Mouse (Mus musculus): ENCODE measurements around the gene Mtmr14. TPM values are rescaled to one million over a fixed set of nuclear protein-coding genes. Genes with fewer than 3 reads are reported as not detected.
A peak's percentile ranks its signal among the peaks of the same experiment; 100 is the strongest.

Mtmr14 gene
- total and polyA plus RNA-seq, 2 experiments, result 22.4 to 32.8 TPM

DNA sequence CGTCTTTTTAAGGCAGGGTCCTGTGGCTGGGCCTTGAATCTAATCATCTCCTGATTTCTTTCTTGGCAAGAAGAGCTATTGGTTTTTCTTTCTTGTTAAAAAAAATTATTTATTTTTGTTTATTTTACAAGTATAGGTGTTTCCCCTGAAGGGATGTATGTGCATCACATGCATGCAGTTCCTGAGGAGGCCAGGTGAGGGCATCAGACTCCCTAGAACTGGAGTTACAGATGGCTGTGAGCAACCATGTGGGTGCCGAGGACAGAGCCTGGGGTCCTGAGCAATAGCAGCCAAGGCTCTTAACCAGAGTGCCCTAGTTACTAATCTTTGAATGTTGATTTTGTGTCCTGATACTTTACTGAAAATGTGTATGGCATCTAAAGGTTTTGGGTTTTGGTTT lies 21.4 kb upstream of the Mtmr14 start:
- DNase-seq (ENCODE audit: extremely low read depth, low read depth, low spot score), result no peak
- Histone ChIP-seq H3K4me3 (ENCODE audit: insufficient read depth, low read depth, low read length) (no peak overlapping the region), H3K9ac (ENCODE audit: low read depth, low read length) (no peak overlapping the region), H3K79me2 (ENCODE audit: control insufficient read depth, insufficient read depth, low read length) (no peaks in the 10 kb centered on the region), H3K27me3 (ENCODE audit: control insufficient read depth, insufficient read depth, low read length) (no peaks in the 10 kb centered on the region), H3K4me1 (ENCODE audit: control insufficient read depth, insufficient read depth, low read length) (no peaks in the 10 kb centered on the region), H3K36me3 (ENCODE audit: control insufficient read depth, insufficient read depth, low read length) (no peaks in the 10 kb centered on the region), H3K27ac (replicated peaks; ENCODE audit: insufficient read depth, low read depth, low read length) (no peak overlapping the region)
- 74% methylated on average over 2 of the region's 2 CpGs for WGBS
- no peak; the same call in 1 of the 2 replicates for TF ChIP-seq CTCF (IDR thresholded peaks at IDR 0.05; ENCODE audit: low read depth, low read length)
- no peak for TF ChIP-seq POLR2A (IDR thresholded peaks at IDR 0.05; ENCODE audit: extremely low read depth, insufficient read depth, low read length)

GRCm38 (mm10) chr6:113225798-113226197 lies 11.8 kb upstream of the Mtmr14 start:
- Histone ChIP-seq H3K27me3 (ENCODE audit: control insufficient read depth, insufficient read depth, low read length) (no peaks in the 10 kb centered on the region; the same call in 1 of the 2 replicates), H3K4me1 (ENCODE audit: control insufficient read depth, insufficient read depth, low read length) (no peaks in the 10 kb centered on the region), H3K79me2 (ENCODE audit: control insufficient read depth, insufficient read depth, low read length) (no peaks in the 10 kb centered on the region), H3K4me3 (ENCODE audit: insufficient read depth, low read depth, low read length) (no peak overlapping the region), H3K27ac (replicated peaks; ENCODE audit: insufficient read depth, low read depth, low read length) (no peak overlapping the region), H3K36me3 (ENCODE audit: control insufficient read depth, insufficient read depth, low read length) (no peaks in the 10 kb centered on the region), H3K9ac (ENCODE audit: low read depth, low read length) (no peak overlapping the region)
- TF ChIP-seq POLR2A (IDR thresholded peaks at IDR 0.05; ENCODE audit: extremely low read depth, insufficient read depth, low read length), result no peak
- no peak for TF ChIP-seq CTCF (IDR thresholded peaks at IDR 0.05; ENCODE audit: low read depth, low read length)
- 68% methylated on average over 4 of the region's 4 CpGs for WGBS
- no peak for DNase-seq (ENCODE audit: extremely low read depth, low read depth, low spot score)

DNA sequence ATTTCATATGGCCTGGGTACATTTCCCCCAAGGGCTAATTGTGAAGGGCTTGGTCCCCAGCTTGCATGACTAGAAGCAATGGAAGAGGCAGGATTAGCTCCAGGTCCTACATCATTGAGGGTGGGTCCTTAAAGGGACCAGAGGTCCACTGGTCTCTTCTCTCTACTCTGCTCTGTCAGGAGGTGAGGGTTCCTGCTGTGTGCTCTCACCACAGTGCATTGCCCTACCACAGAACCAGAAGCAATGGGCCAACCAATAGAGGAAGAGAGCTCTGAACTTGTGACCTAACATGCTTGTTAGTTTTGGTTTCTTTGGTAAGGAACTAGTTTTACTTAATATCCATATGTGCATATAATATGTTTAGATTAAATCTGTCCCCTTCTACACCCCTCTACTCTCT lies 10.9 kb upstream of the Mtmr14 start:
- Histone ChIP-seq H3K27ac (replicated peaks; ENCODE audit: insufficient read depth, low read depth, low read length) (no peak overlapping the region), H3K4me3 (ENCODE audit: insufficient read depth, low read depth, low read length) (no peak overlapping the region), H3K4me1 (ENCODE audit: control insufficient read depth, insufficient read depth, low read length) (no peaks in the 10 kb centered on the region), H3K27me3 (ENCODE audit: control insufficient read depth, insufficient read depth, low read length) (no peaks in the 10 kb centered on the region; the same call in 1 of the 2 replicates), H3K79me2 (ENCODE audit: control insufficient read depth, insufficient read depth, low read length) (no peaks in the 10 kb centered on the region), H3K9ac (ENCODE audit: low read depth, low read length) (no peak overlapping the region), H3K36me3 (ENCODE audit: control insufficient read depth, insufficient read depth, low read length) (no peaks in the 10 kb centered on the region)
- no peak for TF ChIP-seq CTCF (IDR thresholded peaks at IDR 0.05; ENCODE audit: low read depth, low read length)
- TF ChIP-seq POLR2A (IDR thresholded peaks at IDR 0.05; ENCODE audit: extremely low read depth, insufficient read depth, low read length), result no peak
- DNase-seq (ENCODE audit: extremely low read depth, low read depth, low spot score), result no peak

- Histone ChIP-seq H3K4me3 (ENCODE audit: insufficient read depth, low read depth, low read length) (no peak overlapping the region), H3K79me2 (ENCODE audit: control insufficient read depth, insufficient read depth, low read length) (peaks cover 17% of the 10 kb centered on the region; the same call in 1 of the 2 replicates), H3K9ac (ENCODE audit: low read depth, low read length) (no peak overlapping the region), H3K4me1 (ENCODE audit: control insufficient read depth, insufficient read depth, low read length) (peaks cover 10% of the 10 kb centered on the region), H3K36me3 (ENCODE audit: control insufficient read depth, insufficient read depth, low read length) (no peaks in the 10 kb centered on the region; the same call in 1 of the 2 replicates), H3K27me3 (ENCODE audit: control insufficient read depth, insufficient read depth, low read length) (no peaks in the 10 kb centered on the region), H3K27ac (replicated peaks; ENCODE audit: insufficient read depth, low read depth, low read length) (no peak overlapping the region)
- DNase-seq (ENCODE audit: extremely low read depth, low read depth, low spot score), result no peak
- 76% methylated on average over 5 of the region's 5 CpGs for WGBS
- TF ChIP-seq POLR2A (IDR thresholded peaks at IDR 0.05; ENCODE audit: extremely low read depth, insufficient read depth, low read length), result no peak
- TF ChIP-seq CTCF (IDR thresholded peaks at IDR 0.05; ENCODE audit: low read depth, low read length), result no peak
These were observed 2.5 kb upstream of the Mtmr14 start for GRCm38 (mm10) chr6:113235141-113235540.

GRCm38 (mm10) chr6:113238442-113238841 lies 799 bp downstream of the Mtmr14 start:
- no peaks in the 10 kb centered on the region for H3K27me3 ChIP-seq (ENCODE audit: control insufficient read depth, insufficient read depth, low read length)
- no peak for TF ChIP-seq POLR2A (IDR thresholded peaks at IDR 0.05; ENCODE audit: extremely low read depth, insufficient read depth, low read length)
- TF ChIP-seq CTCF (IDR thresholded peaks at IDR 0.05; ENCODE audit: low read depth, low read length), result no peak
- WGBS, result 12% methylated on average over 6 of the region's 6 CpGs
- peak overlapping the region; percentile 67 for H3K4me3 ChIP-seq (ENCODE audit: insufficient read depth, low read depth, low read length)
- H3K27ac ChIP-seq (replicated peaks; ENCODE audit: insufficient read depth, low read depth, low read length), result peak overlapping the region; percentile 68
- peak; percentile 10 for DNase-seq (ENCODE audit: extremely low read depth, low read depth, low spot score)
- peak overlapping the region; percentile 78; the same call in 1 of the 2 replicates for H3K9ac ChIP-seq (ENCODE audit: low read depth, low read length)
- peaks cover 18% of the 10 kb centered on the region; the same call in 1 of the 2 replicates for H3K79me2 ChIP-seq (ENCODE audit: control insufficient read depth, insufficient read depth, low read length)
- H3K36me3 ChIP-seq (ENCODE audit: control insufficient read depth, insufficient read depth, low read length), result peaks cover 12% of the 10 kb centered on the region
- peaks cover 10% of the 10 kb centered on the region for H3K4me1 ChIP-seq (ENCODE audit: control insufficient read depth, insufficient read depth, low read length)

DNA sequence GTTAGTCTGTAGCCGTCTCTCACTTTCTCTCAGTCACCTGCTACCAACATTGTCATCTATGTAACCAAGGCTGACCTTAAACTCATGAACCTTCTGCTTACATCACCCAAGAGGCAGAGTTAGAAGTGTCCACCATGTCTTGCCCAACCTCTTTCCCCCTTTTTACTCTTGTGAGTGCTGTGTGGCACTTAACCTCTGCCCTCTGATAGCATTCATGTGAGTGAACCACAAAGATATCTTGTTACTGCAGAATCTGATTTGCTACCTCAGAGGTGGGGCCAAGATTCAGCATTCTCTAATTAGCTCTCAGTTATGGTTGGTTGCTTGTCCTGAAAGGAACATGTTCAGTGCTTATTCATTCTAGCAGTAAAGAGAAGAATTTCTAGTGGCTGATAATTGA lies 5.1 kb downstream of the Mtmr14 start:
- no peak overlapping the region for H3K27ac ChIP-seq (replicated peaks; ENCODE audit: insufficient read depth, low read depth, low read length)
- H3K4me3 ChIP-seq (ENCODE audit: insufficient read depth, low read depth, low read length), result no peak overlapping the region
- peaks cover 10% of the 10 kb centered on the region for H3K4me1 ChIP-seq (ENCODE audit: control insufficient read depth, insufficient read depth, low read length)
- H3K9ac ChIP-seq (ENCODE audit: low read depth, low read length), result no peak overlapping the region
- no peak for DNase-seq (ENCODE audit: extremely low read depth, low read depth, low spot score)
- no peaks in the 10 kb centered on the region for H3K27me3 ChIP-seq (ENCODE audit: control insufficient read depth, insufficient read depth, low read length)
- no peak for TF ChIP-seq CTCF (IDR thresholded peaks at IDR 0.05; ENCODE audit: low read depth, low read length)
- TF ChIP-seq POLR2A (IDR thresholded peaks at IDR 0.05; ENCODE audit: extremely low read depth, insufficient read depth, low read length), result no peak
- 88% methylated on average over 1 of the region's 1 CpGs for WGBS
- H3K36me3 ChIP-seq (ENCODE audit: control insufficient read depth, insufficient read depth, low read length), result peaks cover 17% of the 10 kb centered on the region
- H3K79me2 ChIP-seq (ENCODE audit: control insufficient read depth, insufficient read depth, low read length), result peaks cover 21% of the 10 kb centered on the region; the same call in 1 of the 2 replicates

Measured in liver, adult 2 months (tissue).